Mouse (Mus musculus): ENCODE results near the gene Apoc2. TPM values are rescaled to one million over a fixed set of nuclear protein-coding genes. Genes with fewer than 3 reads are reported as not detected.

The Apoc2 gene
- total and polyA plus RNA-seq, 2 experiments from 2014 or later: 0.50 to 0.86 TPM

GRCm38 (mm10) chr7:19712414-19712813, 34.7 kb upstream of the Apoc2 start:
- H3K9ac ChIP-seq: no peak overlapping the region
- no peak for DNase-seq
- TF ChIP-seq CTCF (IDR thresholded peaks at IDR 0.05; ENCODE audit: low read depth): peak; percentile 64
- no peak overlapping the region for H3K4me3 ChIP-seq (ENCODE audit: low read depth, low read length)
- H3K27me3 ChIP-seq (ENCODE audit: insufficient read depth, low read length): no peaks in the 10 kb centered on the region
- 0 out of 2 replicates have a peak, but pooled peaks cover 6% of the 10 kb centered on the region for H3K4me1 ChIP-seq (ENCODE audit: insufficient read depth)
- no peak overlapping the region for H3K27ac ChIP-seq (ENCODE audit: low read depth, low read length)
- H3K36me3 ChIP-seq (ENCODE audit: insufficient read depth): peaks cover 41% of the 10 kb centered on the region
- no peaks in the 10 kb centered on the region for H3K9me3 ChIP-seq (ENCODE audit: low read length)
- WGBS: 59% methylated on average over 4 of the region's 4 CpGs
- ATAC-seq: no peak
- H3K4me2 ChIP-seq (ENCODE audit: low read depth): no peak overlapping the region

GRCm38 (mm10) chr7:19710650-19711049, 32.9 kb upstream of the Apoc2 start:
- Histone ChIP-seq H3K9me3 (ENCODE audit: low read length) (no peaks in the 10 kb centered on the region), H3K36me3 (ENCODE audit: insufficient read depth) (peaks cover 41% of the 10 kb centered on the region), H3K9ac (no peak overlapping the region), H3K27me3 (ENCODE audit: insufficient read depth, low read length) (no peaks in the 10 kb centered on the region), H3K4me1 (ENCODE audit: insufficient read depth) (no peaks in the 10 kb centered on the region), H3K4me2 (ENCODE audit: low read depth) (no peak overlapping the region), H3K4me3 (ENCODE audit: low read depth, low read length) (no peak overlapping the region), H3K27ac (ENCODE audit: low read depth, low read length) (no peak overlapping the region)
- DNase-seq (no peak), ATAC-seq (no peak)
- 93% methylated on average over 10 of the region's 10 CpGs for WGBS
- TF ChIP-seq CTCF (IDR thresholded peaks at IDR 0.05; ENCODE audit: low read depth): no peak

GRCm38 (mm10) chr7:19705271-19705670, 27.5 kb upstream of the Apoc2 start:
- DNase-seq (no peak), ATAC-seq (no peak)
- 98% methylated on average over 7 of the region's 7 CpGs for WGBS
- Histone ChIP-seq H3K36me3 (ENCODE audit: insufficient read depth) (peaks cover 13% of the 10 kb centered on the region; the same call in 1 of the 2 replicates), H3K4me2 (ENCODE audit: low read depth) (no peak overlapping the region), H3K27ac (ENCODE audit: low read depth, low read length) (no peak overlapping the region), H3K27me3 (ENCODE audit: insufficient read depth, low read length) (no peaks in the 10 kb centered on the region), H3K9ac (no peak overlapping the region), H3K4me3 (ENCODE audit: low read depth, low read length) (no peak overlapping the region), H3K9me3 (ENCODE audit: low read length) (no peaks in the 10 kb centered on the region), H3K4me1 (ENCODE audit: insufficient read depth) (no peaks in the 10 kb centered on the region)
- TF ChIP-seq CTCF (IDR thresholded peaks at IDR 0.05; ENCODE audit: low read depth): no peak

DNA sequence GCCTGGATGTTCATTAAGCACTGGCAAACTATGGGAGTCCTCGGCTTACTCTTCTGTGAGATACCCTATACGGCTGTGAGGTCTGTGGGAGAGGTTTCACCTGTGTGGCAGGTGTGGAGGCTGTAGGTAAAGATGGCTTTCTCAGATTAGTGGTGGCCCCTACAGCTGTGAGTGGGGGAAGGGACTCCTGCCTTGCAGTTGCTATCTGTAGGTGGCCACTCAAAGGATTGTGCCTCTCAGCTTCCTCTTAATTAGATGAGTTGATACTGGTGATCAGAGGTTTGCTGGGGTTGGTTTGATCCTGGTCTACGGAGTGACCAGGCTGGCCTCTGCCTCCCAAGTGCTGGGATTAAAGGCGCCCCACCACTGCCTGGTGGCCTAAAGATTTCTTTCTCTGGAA, 26.7 kb upstream of the Apoc2 start:
- WGBS: 88% methylated on average over 4 of the region's 4 CpGs
- no peak overlapping the region for H3K9ac ChIP-seq
- DNase-seq: no peak

GRCm38 (mm10) chr7:19702859-19703555, 25.3 kb upstream of the Apoc2 start:
- no peaks in the 10 kb centered on the region for H3K4me1 ChIP-seq (ENCODE audit: insufficient read depth)
- no peaks in the 10 kb centered on the region; the same call in 1 of the 2 replicates for H3K36me3 ChIP-seq (ENCODE audit: insufficient read depth)
- WGBS: 94% methylated on average over 16 of the region's 16 CpGs
- H3K4me3 ChIP-seq (ENCODE audit: low read depth, low read length): no peak overlapping the region
- no peaks in the 10 kb centered on the region for H3K27me3 ChIP-seq (ENCODE audit: insufficient read depth, low read length)
- TF ChIP-seq CTCF (IDR thresholded peaks at IDR 0.05; ENCODE audit: low read depth): no peak
- H3K9me3 ChIP-seq (ENCODE audit: low read length): no peaks in the 10 kb centered on the region
- H3K27ac ChIP-seq (ENCODE audit: low read depth, low read length): no peak overlapping the region
- ATAC-seq (no peak), DNase-seq (no peak)
- H3K4me2 ChIP-seq (ENCODE audit: low read depth): no peak overlapping the region
- no peak overlapping the region for H3K9ac ChIP-seq

More for the DNA sequence above, 26.7 kb upstream of the Apoc2 start:
- Histone ChIP-seq H3K9me3 (ENCODE audit: low read length) (no peaks in the 10 kb centered on the region), H3K36me3 (ENCODE audit: insufficient read depth) (peaks cover 8% of the 10 kb centered on the region; the same call in 1 of the 2 replicates), H3K27ac (ENCODE audit: low read depth, low read length) (no peak overlapping the region), H3K4me2 (ENCODE audit: low read depth) (no peak overlapping the region), H3K4me1 (ENCODE audit: insufficient read depth) (no peaks in the 10 kb centered on the region), H3K4me3 (ENCODE audit: low read depth, low read length) (no peak overlapping the region), H3K27me3 (ENCODE audit: insufficient read depth, low read length) (no peaks in the 10 kb centered on the region)
- TF ChIP-seq CTCF (IDR thresholded peaks at IDR 0.05; ENCODE audit: low read depth): no peak
- no peak for ATAC-seq

GRCm38 (mm10) chr7:19701069-19701761, 23.5 kb upstream of the Apoc2 start:
- peak; percentile 70 for TF ChIP-seq CTCF (IDR thresholded peaks at IDR 0.05; ENCODE audit: low read depth)
- Histone ChIP-seq H3K36me3 (ENCODE audit: insufficient read depth) (peaks cover 6% of the 10 kb centered on the region), H3K4me2 (ENCODE audit: low read depth) (no peak overlapping the region), H3K4me3 (ENCODE audit: low read depth, low read length) (no peak overlapping the region), H3K9ac (no peak overlapping the region), H3K27ac (ENCODE audit: low read depth, low read length) (peak overlapping the region; percentile 30; the same call in 1 of the 2 replicates), H3K27me3 (ENCODE audit: insufficient read depth, low read length) (no peaks in the 10 kb centered on the region), H3K9me3 (ENCODE audit: low read length) (no peaks in the 10 kb centered on the region), H3K4me1 (ENCODE audit: insufficient read depth) (no peaks in the 10 kb centered on the region)
- ATAC-seq (peak; percentile 63), DNase-seq (peak; percentile 60)
- WGBS: 27% methylated on average over 22 of the region's 22 CpGs

Data from forebrain, postnatal 0 days (tissue).